Mouse (Mus musculus): Measurements from ENCODE around the gene Ppie.

DNA sequence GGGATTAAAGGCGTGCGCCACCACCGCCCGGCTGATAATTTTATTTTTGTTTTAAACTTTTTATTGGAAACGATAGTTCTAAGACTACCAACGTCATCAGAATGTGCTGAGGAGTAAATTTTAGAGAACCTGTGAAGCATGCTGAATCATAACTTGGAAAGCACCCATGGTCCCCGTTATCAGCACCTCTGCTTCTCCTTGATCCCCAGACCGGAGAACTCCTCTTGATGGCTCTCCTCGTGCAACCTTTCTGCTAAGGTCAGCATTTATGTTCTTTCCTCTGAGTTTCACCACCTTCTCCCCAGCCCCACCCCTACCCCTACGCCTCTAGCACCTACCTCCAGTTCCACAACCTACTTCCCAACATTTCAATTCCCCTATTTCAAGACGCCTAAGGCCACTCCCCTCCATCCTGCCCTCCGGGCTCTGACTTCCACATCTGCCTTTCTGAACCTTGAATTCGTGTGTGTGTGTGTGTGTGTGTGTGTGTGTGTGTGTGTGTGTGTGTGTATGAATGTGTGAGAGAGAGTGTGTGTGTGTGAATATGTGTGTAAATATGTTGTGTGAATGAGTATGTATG, 56.3 kb downstream of the Ppie start:
- no peak for TF ChIP-seq CTCF (IDR thresholded peaks at IDR 0.05; ENCODE audit: insufficient read depth, low read depth, low read length)
- no peak for TF ChIP-seq POLR2A (IDR thresholded peaks at IDR 0.05; ENCODE audit: insufficient read depth, low read depth, low read length)

Measured in olfactory bulb, adult 2 months (tissue).